Mouse (Mus musculus) embryo, embryonic 10.5 days (tissue): ENCODE results near the gene Trpm7.

Source experiments
- DNase-seq: peaks from one replicate; pipeline ENCODE4 v3.0.0-alpha.2; 2015; ENCODE audit warnings: low spot score

Trpm7 gene

DNA sequence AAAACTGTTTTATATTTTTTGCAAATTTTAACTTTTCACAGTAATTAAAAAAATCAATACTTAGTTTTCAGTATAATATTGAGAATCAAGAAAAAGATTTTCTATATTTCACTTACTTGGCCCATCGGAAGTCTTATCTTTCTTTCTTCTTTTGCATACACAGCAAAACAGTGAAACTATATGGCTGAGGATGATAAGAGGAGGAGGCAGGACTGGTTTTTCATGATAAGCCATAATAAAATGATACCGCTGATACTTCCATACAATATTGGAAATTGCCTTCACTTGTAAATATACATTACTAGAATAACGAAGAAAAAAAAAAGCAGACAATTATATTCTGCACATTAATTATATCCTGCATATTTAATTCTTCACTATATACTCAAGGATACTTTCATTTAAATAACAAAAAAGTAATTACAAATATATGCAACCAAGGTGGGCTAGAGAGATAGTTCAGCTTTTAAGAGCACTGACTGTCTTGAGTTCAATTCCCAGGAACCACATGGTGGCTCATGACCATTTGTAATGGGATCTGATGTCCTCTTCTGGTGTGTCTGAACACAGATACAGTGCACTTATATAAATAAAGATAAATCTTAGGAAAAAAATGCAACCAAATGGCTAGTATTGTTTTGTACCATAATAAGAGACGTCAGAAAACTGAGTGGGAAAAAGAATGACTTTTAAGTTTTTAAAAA, 59.2 kb downstream of the Trpm7 start:
- no peak for DNase-seq

- no peak for DNase-seq
Observed at GRCm38 (mm10) chr2:126815822-126816221, 60.2 kb downstream of the Trpm7 start.

- no peak for DNase-seq
Observed at GRCm38 (mm10) chr2:126801980-126802379, 74.0 kb downstream of the Trpm7 start.

- no peak for DNase-seq
Observed at GRCm38 (mm10) chr2:126798455-126798854, 77.6 kb downstream of the Trpm7 start.

DNA sequence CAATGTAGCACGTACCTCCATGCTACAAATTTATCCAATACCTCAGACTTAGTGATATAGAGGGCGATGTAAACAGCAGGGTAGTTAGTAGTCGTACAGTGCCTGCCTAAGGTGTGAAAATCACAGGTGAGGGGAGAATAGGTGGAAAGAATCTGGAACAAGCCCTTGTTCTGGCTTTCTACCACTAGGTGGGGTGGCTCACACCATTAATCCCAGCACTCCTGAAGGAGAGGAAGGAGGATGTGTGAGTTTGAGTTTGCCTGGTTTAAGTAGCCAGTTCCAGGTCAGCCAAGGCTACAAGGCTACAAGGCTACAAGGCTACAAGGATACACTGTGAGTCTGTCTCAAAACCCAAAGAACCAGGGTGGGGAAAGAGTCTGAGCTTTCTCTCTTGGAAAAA, 80.3 kb downstream of the Trpm7 start:
- DNase-seq = no peak

DNA sequence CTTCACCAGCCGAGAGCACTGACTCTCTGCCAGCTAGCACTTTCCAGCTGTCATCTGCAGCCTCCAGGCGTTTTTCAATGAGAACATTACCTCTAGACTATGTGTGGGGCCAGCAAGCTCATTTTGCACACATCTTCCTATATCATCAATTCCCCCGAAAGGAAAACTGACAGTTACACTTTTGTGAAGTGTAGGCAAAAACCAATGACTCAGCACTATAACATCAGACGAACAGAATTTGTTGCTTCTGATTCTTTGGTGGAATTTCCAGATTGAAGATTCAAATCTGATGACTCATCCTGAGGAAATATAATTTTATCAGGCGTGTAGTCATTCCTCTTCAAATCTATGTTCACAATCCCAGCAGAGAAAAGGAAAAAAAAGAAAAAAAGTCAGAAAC, 83.4 kb downstream of the Trpm7 start:
- DNase-seq = no peak

DNA sequence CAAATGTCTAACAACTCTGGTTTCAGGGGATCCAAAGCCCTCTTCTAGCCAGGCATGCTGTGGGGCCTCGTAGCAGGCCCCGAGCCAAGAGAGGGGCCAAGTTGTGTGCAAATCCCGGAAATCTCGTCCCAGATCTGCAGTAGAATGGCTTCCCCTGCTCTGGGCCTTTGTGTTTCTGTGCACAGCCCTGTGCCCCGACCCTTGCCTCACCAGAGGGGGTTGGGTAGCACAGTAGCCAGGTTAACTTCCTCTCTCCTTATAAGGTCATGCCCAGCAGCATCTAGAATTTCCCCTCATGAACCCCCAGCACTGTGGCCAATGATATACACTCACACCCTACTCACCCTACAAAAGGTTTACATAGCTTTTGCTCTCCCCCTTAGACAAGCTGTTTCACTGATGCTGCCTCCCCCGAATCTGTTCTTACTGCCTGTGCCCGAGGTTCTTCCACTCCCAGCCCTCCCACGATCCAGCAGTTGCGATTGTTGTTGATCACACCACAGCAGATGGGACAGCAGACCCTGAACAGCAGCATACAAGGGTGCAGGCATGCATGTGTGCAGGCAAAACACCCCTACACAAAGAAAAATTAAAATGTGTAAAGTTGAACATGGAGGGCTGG, 88.2 kb downstream of the Trpm7 start:
- DNase-seq = peak; percentile 26

GRCm38 (mm10) chr2:126783370-126783769, 92.7 kb downstream of the Trpm7 start, which contains the start of gene Usp50:
Gene Usp50, minus strand, starts transcription at chr2:126783470.
- no peak for DNase-seq

DNA sequence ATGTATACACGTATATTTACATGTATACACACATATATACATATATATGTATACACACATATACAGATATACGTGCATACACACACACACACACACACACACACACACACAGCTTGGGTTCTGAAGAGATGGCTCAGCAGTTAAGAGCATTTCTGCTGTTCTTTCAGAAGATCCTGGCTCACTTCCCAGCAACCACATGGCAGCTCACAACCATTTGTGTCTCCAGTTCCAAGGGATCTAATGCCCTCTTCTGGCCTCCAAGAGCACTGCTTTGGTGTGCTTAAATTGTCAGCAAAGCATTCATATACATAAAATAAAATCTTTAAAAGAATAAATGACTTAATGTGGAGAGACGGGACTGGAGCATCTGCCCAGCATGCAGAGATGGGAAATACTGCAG, 93.6 kb downstream of the Trpm7 start:
- peak; percentile 32 for DNase-seq

GRCm38 (mm10) chr2:126781478-126781877, 94.6 kb downstream of the Trpm7 start:
- no peak for DNase-seq

GRCm38 (mm10) chr2:126780286-126780685, 95.7 kb downstream of the Trpm7 start:
- no peak for DNase-seq

GRCm38 (mm10) chr2:126778806-126779205, 97.2 kb downstream of the Trpm7 start:
- DNase-seq = no peak

GRCm38 (mm10) chr2:126776416-126776815, 99.6 kb downstream of the Trpm7 start:
- DNase-seq = no peak

- DNase-seq = no peak
Observed at GRCm38 (mm10) chr2:126775951-126776350, 100.1 kb downstream of the Trpm7 start.

- DNase-seq = no peak
Observed at GRCm38 (mm10) chr2:126772217-126772616, 103.8 kb downstream of the Trpm7 start.

GRCm38 (mm10) chr2:126769431-126770181, 106.4 kb downstream of the Trpm7 start:
- no peak for DNase-seq

DNA sequence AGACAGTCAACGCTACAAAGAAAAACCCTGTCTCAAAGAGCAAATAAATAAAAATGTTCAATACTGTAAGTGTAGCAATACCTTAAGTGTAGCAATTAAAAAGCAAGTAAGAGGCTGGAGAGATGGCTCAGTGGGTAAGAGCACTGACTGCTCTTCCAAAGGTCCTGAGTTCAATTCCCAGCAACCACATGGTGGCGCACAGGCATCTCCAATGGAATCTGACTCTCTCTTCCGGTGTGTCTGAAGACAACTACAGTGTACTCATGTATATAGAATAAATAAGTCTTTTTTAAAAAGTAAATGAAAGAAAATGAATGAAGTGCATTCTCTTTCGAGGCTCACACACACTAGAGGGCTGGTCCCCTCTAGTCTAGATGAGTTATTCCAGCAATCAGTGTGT, 107.8 kb downstream of the Trpm7 start:
- no peak for DNase-seq

GRCm38 (mm10) chr2:126767599-126767998, 108.4 kb downstream of the Trpm7 start:
- no peak for DNase-seq

DNA sequence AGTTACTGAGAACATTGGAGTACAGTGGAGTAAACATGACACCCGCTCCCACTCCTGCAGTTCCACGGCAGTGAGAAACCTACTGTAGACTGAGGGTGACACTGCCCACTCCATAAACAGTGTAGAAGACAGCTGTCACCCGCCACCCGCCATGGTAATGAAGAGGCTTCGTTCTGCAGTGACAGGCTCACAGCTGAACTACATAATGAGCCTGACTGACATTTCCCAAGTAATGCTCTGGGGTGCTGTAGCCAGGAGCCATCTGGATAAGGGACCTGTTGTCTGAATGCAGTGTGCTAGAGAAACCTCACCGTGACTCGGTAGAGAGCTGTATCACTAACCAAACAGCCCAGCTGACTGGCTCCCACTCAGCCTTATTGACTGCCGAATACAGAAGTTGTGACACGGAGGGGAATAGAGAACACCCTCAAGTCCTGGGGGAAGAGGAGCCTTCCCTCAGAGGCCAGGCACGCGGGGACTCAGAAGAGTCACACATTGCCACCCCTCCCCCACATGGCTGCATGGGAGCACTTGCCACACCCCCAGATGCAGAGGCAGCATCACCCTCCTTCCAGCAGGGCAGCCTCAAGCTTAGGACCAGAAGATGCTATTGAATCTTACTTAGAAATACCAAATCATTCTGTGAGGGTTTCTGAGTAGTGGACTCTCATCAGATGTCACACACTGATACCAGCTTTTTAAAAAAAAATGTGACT, 110.0 kb downstream of the Trpm7 start:
- peak; percentile 3 for DNase-seq

DNA sequence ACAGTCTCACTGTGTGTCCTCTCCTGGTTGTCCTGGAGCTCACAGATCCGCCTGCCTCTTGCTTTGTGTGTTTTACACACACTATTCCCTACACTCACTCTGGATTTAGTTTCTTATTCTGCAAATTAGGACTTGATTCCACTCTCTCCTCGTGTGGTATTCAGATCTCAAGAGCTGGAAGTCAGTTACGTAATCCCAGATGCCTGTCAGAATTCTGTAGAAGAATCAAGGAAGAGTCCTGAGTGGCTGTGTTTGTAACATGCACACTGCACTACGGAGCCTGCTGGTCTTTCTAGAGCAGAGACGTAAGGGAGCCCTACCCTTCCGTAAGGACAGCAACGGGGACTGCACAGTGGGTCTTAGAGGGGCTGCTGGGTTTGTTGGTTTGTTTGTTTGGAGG, 116.7 kb downstream of the Trpm7 start:
- DNase-seq = no peak

- no peak for DNase-seq
Observed at GRCm38 (mm10) chr2:126755664-126756063, 120.4 kb downstream of the Trpm7 start.

GRCm38 (mm10) chr2:126743389-126743788, 132.6 kb downstream of the Trpm7 start:
- DNase-seq = no peak
